Mouse (Mus musculus): ENCODE data around the gene Catsper4.
"Not testable (repeated sequence)": the region's sequence is repeated elsewhere in the genome, so short reads cannot be mapped to it uniquely, and the experiment has no call there.

The Catsper4 gene

GRCm38 (mm10) chr4:134227194-134227593, at the start of gene Catsper4:
TSS of gene Catsper4 (minus strand) at chr4:134227383.
- no peak for DNase-seq (ENCODE audit: low read depth, low spot score)

- peak; percentile 93 for DNase-seq (ENCODE audit: low read depth, low spot score)
These were observed 46.5 kb upstream of the Catsper4 start for GRCm38 (mm10) chr4:134273417-134274345.

DNA sequence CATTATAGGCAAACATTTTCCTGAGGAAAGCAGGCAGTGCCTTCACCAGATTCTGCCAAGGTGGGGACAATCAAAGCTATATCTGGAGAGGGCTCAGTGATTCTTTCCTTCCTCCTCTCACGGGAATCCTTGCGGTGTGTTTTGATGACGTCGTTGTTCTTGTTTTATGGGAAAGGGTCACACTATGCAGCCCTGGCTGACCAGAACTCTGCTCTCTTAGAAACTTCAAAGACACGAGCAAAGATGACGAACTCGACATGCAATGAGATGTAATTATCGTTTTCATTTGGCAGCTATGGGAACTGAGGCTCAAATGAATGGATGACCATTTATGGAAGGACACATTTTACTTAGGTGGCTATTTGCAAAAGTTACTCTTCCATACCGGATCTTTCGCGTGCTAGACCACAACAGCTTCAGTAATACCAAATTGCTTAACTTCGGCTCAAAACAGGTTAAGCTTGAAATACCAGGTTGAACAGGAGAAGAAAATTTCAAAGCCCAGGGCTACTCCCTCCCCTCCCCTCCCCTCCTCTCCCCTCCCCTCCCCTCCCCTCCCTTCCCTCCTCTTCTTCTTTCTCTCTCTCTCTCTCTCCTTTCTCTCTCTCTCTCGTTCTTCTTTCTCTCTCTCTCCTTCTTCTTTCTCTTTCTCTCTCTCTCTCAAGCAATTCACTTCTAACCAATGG, 45.7 kb upstream of the Catsper4 start:
- no peak for DNase-seq (ENCODE audit: low read depth, low spot score)

- DNase-seq (ENCODE audit: low read depth, low spot score): no peak
These were observed 44.8 kb upstream of the Catsper4 start for GRCm38 (mm10) chr4:134271979-134272378.

GRCm38 (mm10) chr4:134269622-134270021, 42.4 kb upstream of the Catsper4 start:
- DNase-seq (ENCODE audit: low read depth, low spot score): not testable (repeated sequence)

DNA sequence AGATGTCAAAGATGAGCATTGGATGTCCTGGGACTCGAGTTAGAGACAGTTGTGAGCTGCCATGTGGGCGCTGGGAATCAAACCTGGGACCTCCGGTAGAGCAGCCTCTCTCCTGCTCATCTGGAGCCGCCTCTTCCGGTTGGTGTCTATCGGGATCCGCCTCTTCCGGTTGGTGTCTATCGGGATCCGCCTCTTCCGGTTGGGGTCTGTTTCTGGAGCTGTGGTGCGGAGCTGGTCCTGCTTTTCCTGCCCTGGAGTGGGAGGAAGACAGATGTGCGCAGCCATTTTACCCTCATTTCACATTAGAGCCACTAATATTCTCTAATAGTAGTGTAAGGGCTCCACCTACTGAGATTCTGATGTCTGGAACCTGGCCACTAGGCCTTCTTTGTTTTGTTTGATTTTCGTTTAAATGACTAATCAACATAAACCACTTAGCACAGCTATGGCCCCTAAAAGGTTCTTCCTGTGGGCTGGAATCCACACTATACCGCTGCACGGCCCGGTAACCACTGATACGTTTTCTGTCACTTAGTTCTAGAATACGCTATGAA, 41.0 kb upstream of the Catsper4 start:
- peak; percentile 93 for DNase-seq (ENCODE audit: low read depth, low spot score)

GRCm38 (mm10) chr4:134265860-134266585, 38.8 kb upstream of the Catsper4 start:
- no peak for DNase-seq (ENCODE audit: low read depth, low spot score)

GRCm38 (mm10) chr4:134263191-134263590, 36.0 kb upstream of the Catsper4 start:
- DNase-seq (ENCODE audit: low read depth, low spot score): peak; percentile 89

DNA sequence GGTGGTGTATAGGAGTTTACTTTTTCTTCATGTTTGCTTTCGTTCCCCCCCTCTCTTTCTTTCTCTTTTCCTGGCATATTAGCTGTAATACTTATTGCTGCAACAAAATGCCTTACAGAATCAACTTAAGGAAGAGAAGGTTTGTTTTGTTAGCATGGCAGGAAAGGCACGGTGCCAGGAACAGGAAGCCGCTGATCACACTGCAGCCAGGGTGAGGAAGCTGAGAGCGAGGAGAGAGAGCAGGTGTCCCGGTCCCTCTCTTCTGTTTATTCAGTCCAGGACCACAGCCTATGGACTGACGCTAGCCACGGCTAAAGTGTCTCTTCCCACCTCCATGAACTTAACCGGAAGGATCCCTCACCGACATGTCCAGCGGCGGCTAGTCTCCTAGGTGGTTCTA, 31.2 kb upstream of the Catsper4 start:
- no peak for DNase-seq (ENCODE audit: low read depth, low spot score)

DNA sequence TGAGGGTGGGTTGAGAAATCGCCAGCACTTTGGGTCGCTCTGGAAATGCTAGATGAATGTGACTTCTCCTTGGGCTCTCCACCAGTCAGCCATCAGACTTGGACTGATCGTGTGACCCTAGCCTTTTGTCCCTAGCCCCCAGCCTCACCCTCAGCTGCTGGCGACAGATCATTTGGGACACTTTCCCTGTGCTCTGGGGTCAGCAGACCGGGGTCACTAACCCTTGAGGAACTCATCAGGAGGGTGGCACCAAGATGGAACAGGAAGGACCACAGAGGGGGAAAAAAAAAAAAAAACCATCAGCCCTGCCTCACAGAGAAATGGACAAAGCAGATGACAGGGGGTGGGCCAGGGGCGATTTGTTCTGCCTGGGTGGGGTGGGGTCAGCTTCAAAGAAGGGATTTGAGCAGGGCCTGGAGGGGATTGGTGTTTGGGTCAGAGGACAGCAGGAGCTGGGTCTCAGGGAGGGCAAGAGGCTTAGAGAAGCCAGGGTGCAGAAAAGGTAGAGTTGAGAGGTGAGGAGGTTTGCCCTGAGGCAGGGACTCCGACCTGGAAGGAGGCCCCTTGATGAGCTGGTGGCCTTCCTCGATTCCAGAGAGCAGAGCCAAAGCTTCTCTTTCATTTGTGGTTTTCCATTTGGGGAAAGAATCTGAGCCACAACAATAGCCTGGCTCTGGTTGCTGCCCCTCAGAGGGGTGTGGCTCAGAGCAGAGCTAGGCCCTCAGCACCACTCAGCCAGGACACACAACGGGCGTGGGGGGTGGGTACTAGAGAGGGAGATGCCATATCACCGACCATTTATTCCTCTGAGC, 30.2 kb upstream of the Catsper4 start:
- DNase-seq (ENCODE audit: low read depth, low spot score): no peak

DNA sequence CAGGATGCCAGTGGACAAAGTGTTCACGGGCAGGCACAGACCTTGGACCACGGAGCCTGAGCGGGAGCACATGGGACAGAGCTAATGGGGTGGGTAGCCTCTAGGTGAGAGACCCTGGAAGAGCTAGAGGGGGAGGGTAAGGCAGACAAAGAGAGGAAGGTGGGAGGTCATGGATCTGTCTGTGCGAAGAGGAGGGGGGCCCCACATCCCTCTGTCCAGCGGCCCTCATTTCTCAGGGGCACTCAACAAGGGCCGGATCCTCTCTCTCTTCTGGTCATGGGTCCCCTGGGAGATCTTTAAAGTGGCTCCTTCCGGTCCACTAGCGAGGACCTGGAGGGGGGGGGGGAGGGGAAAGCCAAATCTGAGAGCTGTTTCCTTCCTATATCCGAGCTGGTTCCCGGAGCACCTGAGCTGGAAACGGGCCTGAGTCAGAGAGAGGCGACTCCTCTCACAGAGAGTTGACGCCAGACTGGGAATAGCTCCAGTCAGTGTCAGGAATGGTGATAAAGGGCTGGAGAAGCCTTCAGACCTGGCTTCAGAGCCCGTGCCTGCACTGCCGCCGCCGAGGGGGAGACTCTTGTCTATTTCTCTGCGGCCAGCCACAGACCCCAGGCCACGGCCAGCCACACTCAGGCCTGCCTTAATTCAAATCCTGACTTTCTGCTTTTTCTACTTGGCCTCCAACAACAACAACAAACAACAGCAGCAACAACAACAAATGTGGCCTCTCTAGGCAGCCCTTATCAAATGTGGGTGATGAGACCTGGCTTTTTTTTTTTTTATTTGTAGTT, 29.4 kb upstream of the Catsper4 start:
- DNase-seq (ENCODE audit: low read depth, low spot score): no peak

- no peak for DNase-seq (ENCODE audit: low read depth, low spot score)
These were observed 28.7 kb upstream of the Catsper4 start for GRCm38 (mm10) chr4:134255854-134256253.

DNA sequence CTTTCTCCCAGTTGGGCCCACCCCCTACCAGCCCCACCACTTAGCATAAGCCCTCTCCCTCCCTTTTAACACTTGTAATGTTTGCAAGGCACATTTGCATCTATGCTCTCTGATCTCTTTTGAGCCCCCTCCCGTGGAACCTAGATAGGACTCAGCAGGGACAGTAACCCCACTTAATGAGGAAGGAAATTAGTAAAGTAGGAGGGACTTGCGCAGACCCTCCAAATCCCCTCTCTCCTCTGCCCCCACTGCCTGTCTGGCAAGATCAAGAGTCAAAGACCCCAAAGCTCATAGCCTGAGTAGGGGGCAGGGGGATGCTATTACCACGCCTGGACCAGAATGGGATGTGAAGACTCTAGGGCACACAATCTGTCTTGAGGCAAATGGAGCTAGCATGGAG, 27.7 kb upstream of the Catsper4 start:
- DNase-seq (ENCODE audit: low read depth, low spot score): no peak

- DNase-seq (ENCODE audit: low read depth, low spot score): no peak
These were observed 26.6 kb upstream of the Catsper4 start, which contains the start of gene Grrp1 for GRCm38 (mm10) chr4:134253722-134254324. TSS of gene Grrp1 (minus strand) at chr4:134254106.

DNA sequence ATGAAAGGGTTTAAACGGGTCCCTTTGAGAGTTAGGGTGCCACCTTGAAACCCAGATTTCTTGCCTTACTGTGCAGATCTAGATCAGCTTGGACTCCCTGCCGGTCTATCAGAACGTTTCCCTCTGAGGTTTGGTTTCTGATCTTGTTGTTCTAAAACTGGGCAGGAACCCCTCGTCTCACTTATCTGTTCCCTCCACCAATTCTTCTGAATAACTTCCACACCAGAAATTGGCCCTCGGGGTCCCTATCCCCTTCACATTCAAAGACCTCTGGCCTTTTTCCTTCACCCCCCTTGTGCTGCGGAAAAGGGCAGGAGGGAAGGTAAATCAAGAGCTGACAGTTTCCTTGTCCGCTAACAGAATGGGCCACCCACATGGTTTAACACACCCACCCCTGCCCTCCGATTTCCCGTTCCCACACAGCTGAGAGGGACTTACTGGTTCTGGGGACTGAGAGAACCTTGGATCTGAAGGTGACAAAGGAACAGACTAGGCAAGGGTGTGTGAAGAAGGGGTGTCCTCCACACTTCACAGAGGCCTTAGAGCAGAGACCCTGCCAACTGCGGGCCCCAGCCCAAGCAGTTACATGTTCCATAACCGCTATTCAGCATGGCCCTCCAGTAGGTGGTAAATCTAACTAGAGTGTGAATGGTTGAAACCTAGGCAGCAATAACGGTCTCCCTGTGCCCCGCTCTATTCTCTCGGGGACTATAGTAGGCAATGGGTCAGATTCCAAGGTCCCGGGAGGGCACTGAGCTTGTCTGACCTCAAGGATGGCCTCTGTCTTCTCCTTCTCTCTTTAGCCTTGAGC, 25.9 kb upstream of the Catsper4 start:
- no peak for DNase-seq (ENCODE audit: low read depth, low spot score)

GRCm38 (mm10) chr4:134252131-134252910, 25.1 kb upstream of the Catsper4 start:
- DNase-seq (ENCODE audit: low read depth, low spot score): peak; percentile 64

DNA sequence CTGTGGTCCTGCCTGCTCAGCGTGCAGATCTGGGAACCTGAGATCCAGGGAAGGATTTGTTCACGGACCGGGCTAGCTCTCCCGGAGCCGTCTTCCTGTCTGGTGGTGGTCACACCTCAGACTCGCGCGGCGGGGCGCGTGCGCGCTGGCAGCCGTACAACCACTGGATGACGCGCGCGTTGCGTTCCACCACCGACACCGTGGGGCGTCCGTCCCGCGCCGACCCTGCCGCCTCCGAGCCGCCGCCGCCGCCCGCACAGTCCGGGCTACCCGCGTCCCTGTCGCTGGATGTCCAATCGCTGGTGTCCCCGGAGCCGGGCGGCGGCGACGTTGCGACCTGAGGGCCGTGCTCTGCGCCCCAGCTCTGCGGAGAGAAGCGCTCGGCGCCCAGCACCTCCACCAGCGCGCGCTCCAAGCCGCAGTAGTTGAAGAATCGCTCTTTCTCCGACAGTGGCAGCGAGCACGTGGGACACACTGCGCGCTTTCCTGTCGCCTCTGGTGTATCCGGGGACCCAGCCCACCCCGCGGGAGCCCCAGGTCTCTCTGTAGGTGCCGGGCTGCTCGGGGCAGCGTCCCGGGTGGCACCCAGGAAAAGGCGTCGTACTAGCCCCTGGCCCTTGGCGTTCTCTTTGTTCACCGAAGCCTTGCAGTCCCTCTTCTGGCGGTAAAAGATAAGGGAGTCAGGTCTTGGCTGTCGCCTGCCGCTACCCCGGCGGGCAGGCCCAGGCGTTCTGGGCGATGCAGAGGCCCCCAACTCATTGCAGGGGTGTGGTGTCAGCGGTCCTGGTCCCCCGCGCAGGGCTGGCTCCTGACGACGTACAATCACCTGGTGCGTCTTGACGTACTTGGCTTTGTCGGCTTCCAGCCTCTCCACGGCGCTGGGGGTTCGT, 24.3 kb upstream of the Catsper4 start:
- DNase-seq (ENCODE audit: low read depth, low spot score): peak; percentile 60
